Mouse (Mus musculus): Measurements from ENCODE around the gene Olfr1395. TPM values are rescaled to one million over a fixed set of nuclear protein-coding genes. Genes with fewer than 3 reads are reported as not detected.

Olfr1395 gene
- not detected for polyA plus RNA-seq (2012; fragmentation: generic; extraction: Trizol)

DNA sequence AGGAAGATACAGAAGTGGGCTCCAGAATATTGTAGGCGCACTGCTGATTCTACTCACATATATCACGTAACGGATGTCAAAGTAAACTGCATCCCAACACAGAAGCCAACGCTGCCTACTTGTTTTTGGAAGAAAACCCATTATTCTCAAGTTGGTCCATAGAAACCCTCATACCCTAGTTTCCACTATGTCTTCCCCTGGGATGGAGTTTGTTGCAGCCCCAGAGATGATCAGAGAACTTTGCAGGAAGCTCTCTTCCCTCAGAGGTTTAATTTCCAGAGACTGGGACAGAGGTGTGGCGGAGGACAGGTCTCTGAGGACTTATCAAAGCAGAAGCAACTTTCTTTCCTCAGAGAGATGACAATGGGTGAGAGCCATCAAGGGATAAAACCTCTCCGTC lies at the start of gene Olfr1395:
Gene Olfr1395 (plus strand): TSS at position 301 of the 400 bp plus-strand sequence.

DNA sequence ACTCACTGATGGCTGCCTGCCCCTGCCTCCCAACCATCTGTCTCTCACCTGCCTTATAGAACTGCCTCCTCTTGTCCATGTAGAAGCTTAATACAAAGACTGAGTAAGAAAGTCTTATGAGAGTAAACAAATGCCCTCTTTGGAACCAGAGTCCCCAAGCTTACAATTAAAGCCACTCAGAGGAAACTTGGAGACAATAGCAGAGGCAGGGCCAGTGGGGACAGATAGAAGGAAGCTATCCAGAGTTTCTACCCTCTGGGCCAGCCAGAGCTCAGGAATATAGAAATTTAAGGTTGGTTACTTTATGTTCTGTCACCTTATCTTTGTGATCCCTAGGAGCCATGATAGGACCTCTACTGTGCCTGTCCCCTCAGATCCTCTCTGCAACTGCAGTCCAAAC lies 27.3 kb upstream of the Olfr1395 start, which contains the start of gene Olfr1396:
Gene Olfr1396 (minus strand): TSS at position 101 of the 400 bp plus-strand sequence.

DNA sequence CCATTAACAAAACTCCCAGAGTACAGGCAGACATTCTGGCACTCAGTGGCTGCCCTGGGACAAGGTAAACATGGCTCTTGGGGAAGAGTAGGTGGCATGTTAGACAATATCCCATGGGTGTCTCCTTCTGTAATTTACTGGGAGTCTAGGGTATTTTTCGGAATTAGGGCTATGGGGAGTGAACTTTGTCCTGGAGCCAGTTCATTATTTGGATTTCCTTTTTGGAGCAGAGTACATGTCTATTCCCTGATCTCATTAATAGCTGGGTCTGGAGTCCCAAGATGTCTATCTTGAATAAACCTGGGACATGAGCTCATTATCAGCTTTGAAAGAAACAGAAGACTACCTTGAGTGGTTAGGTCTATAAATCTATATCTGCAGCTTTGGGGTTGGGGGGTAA lies 12.0 kb downstream of the Olfr1395 start, which contains the start of gene Olfr1394:
Gene Olfr1394 (plus strand): TSS at position 301 of the 400 bp plus-strand sequence.

DNA sequence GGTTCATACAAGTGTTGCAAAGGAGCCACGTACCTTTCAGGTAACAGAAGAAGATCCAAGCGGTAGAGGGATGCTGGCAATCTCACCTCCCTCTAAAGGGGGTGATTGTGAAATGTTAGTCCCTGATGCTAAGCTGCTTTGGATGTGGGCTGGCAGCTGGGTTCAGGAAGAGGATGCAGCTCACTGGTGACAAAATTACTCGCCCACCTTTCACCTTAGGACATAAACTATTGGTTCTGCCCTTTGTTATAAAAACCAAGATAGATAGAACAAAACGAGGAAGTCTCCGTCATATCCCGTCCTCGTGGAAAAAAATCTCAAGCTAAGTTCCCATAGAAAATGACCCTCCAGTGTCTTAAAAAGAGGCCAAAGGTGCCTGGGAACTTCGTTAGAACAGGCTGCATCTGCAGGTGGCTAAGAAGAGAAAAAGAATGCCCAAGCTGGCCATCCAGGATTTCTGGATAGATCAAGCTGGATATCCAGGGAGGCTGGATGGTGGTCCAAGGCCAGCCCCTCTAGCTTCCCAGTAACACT lies 44.9 kb downstream of the Olfr1395 start, which contains the start of gene Btnl9:
Gene Btnl9 (minus strand): TSS at position 205 of the 534 bp plus-strand sequence.

Other genes starting within 250 kb of the Olfr1395 start
- not detected for gene Gm5431, start 240.1 kb upstream of the Olfr1395 start, polyA plus RNA-seq (2012; fragmentation: generic; extraction: Trizol)
- 10 to 100 TPM in 1 of 2 experiments, 1 to 10 TPM in 1; 7.7 to 13.0 TPM for gene Psme2b, start 196.1 kb upstream of the Olfr1395 start, polyA plus RNA-seq (2012; fragmentation: generic; extraction: Trizol)
- gene Olfr56, start 163.4 kb upstream of the Olfr1395 start, polyA plus RNA-seq (2012; fragmentation: generic; extraction: Trizol) = under 1 TPM in 1 of 2 experiments, not detected in 1; 0.19 TPM
- under 1 TPM; 0.01 to 0.17 TPM for gene 9930111J21Rik1, start 162.9 kb upstream of the Olfr1395 start, polyA plus RNA-seq (2012; fragmentation: generic; extraction: Trizol)
- under 1 TPM; 0.01 to 0.14 TPM for gene Gm12185, start 150.0 kb upstream of the Olfr1395 start, polyA plus RNA-seq (2012; fragmentation: generic; extraction: Trizol)
- under 1 TPM; 0.08 to 0.67 TPM for gene Tgtp1, start 148.1 kb upstream of the Olfr1395 start, polyA plus RNA-seq (2012; fragmentation: generic; extraction: Trizol)
- under 1 TPM; 0.14 to 0.39 TPM for gene 9930111J21Rik2, start 91.0 kb upstream of the Olfr1395 start, polyA plus RNA-seq (2012; fragmentation: generic; extraction: Trizol)
- 1 to 10 TPM in 1 of 2 experiments, under 1 TPM in 1; 0.13 to 2.0 TPM for gene Tgtp2, start 78.1 kb upstream of the Olfr1395 start, polyA plus RNA-seq (2012; fragmentation: generic; extraction: Trizol)
- gene Ifi47, start 65.7 kb upstream of the Olfr1395 start, polyA plus RNA-seq (2012; fragmentation: generic; extraction: Trizol) = 10 to 100 TPM in 1 of 2 experiments, under 1 TPM in 1; 0.40 to 15.3 TPM
- not detected for gene Olfr1396, start 27.4 kb upstream of the Olfr1395 start, polyA plus RNA-seq (2012; fragmentation: generic; extraction: Trizol)
- not detected for gene Olfr1394, start 12.1 kb downstream of the Olfr1395 start, polyA plus RNA-seq (2012; fragmentation: generic; extraction: Trizol)
- under 1 TPM in 1 of 2 experiments, not detected in 1; 0.01 TPM for gene Btnl9, start 44.9 kb downstream of the Olfr1395 start, polyA plus RNA-seq (2012; fragmentation: generic; extraction: Trizol)
- gene Zfp62, start 61.0 kb downstream of the Olfr1395 start, polyA plus RNA-seq (2012; fragmentation: generic; extraction: Trizol) = 1 to 10 TPM in 1 of 2 experiments, under 1 TPM in 1; 0.35 to 2.6 TPM
- gene Mgat1, start 101.9 kb downstream of the Olfr1395 start, polyA plus RNA-seq (2012; fragmentation: generic; extraction: Trizol) = 10 to 100 TPM; 44.6 to 95.3 TPM
- gene Olfr1393, start 136.0 kb downstream of the Olfr1395 start, polyA plus RNA-seq (2012; fragmentation: generic; extraction: Trizol) = under 1 TPM in 1 of 2 experiments, not detected in 1; 0.04 TPM
- under 1 TPM in 1 of 2 experiments, not detected in 1; 0.09 TPM for gene Olfr1392, start 143.0 kb downstream of the Olfr1395 start, polyA plus RNA-seq (2012; fragmentation: generic; extraction: Trizol)
- gene Olfr10, start 162.5 kb downstream of the Olfr1395 start, polyA plus RNA-seq (2012; fragmentation: generic; extraction: Trizol) = not detected
- gene Olfr1391, start 180.5 kb downstream of the Olfr1395 start, polyA plus RNA-seq (2012; fragmentation: generic; extraction: Trizol) = not detected
- not detected for gene Olfr1390, start 192.9 kb downstream of the Olfr1395 start, polyA plus RNA-seq (2012; fragmentation: generic; extraction: Trizol)